Mouse (Mus musculus): ENCODE measurements around the gene Gm45140. TPM values are rescaled to one million over a fixed set of nuclear protein-coding genes. Genes with fewer than 3 reads are reported as not detected.

Gene Gm45140
- polyA plus RNA-seq, 1 experiment from 2014 or later, result 1.9 TPM

- H3K9me3 ChIP-seq (ENCODE audit: control insufficient read depth, low read length), result no peaks in the 10 kb centered on the region
- H3K4me1 ChIP-seq (ENCODE audit: control insufficient read depth, insufficient read depth, low read length), result no peaks in the 10 kb centered on the region
- no peaks in the 10 kb centered on the region for H3K36me3 ChIP-seq (ENCODE audit: control insufficient read depth, insufficient read depth, low read length)
- ATAC-seq (ENCODE audit: low read depth), result no peak
- H3K4me3 ChIP-seq (ENCODE audit: low read depth, low read length), result no peak overlapping the region
- no peak overlapping the region for H3K27ac ChIP-seq (ENCODE audit: low read depth, low read length)
- no peak overlapping the region for H3K9ac ChIP-seq (replicated peaks; ENCODE audit: low read depth, low read length)
- 72% methylated on average over 4 of the region's 4 CpGs for WGBS
- H3K4me2 ChIP-seq (ENCODE audit: low read depth, low read length), result no peak overlapping the region
- no peaks in the 10 kb centered on the region for H3K27me3 ChIP-seq (ENCODE audit: control insufficient read depth, insufficient read depth, low read length)
Observed at GRCm38 (mm10) chr6:87763376-87764280, 72.0 kb downstream of the Gm45140 start.

DNA sequence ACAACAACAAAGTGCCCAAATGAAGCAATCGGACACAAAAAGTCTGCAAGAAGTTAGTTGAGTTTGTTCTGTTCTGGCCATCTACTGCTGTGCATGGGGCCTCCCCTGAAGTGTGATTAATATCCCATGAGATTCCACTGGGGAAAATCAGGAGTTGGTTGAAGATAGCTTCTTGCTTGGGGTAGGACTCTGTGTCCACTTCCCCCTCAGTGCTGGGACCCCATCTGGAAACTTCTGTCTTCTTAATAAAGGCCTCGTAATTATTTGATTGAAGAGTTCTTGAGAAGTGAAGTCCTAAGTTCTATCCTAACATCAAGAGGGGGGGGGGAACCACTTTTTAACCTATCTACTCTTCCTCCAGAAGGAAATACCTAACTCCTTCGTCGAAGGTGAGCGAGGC, 73.4 kb downstream of the Gm45140 start:
- WGBS, result 90% methylated on average over 5 of the region's 5 CpGs
- H3K27ac ChIP-seq (ENCODE audit: low read depth, low read length), result no peak overlapping the region
- H3K9me3 ChIP-seq (ENCODE audit: control insufficient read depth, low read length), result no peaks in the 10 kb centered on the region
- ATAC-seq (ENCODE audit: low read depth), result no peak
- no peak overlapping the region for H3K9ac ChIP-seq (replicated peaks; ENCODE audit: low read depth, low read length)
- no peaks in the 10 kb centered on the region for H3K36me3 ChIP-seq (ENCODE audit: control insufficient read depth, insufficient read depth, low read length)
- H3K4me1 ChIP-seq (ENCODE audit: control insufficient read depth, insufficient read depth, low read length), result no peaks in the 10 kb centered on the region
- no peaks in the 10 kb centered on the region for H3K27me3 ChIP-seq (ENCODE audit: control insufficient read depth, insufficient read depth, low read length)
- H3K4me3 ChIP-seq (ENCODE audit: low read depth, low read length), result no peak overlapping the region
- no peak overlapping the region for H3K4me2 ChIP-seq (ENCODE audit: low read depth, low read length)

DNA sequence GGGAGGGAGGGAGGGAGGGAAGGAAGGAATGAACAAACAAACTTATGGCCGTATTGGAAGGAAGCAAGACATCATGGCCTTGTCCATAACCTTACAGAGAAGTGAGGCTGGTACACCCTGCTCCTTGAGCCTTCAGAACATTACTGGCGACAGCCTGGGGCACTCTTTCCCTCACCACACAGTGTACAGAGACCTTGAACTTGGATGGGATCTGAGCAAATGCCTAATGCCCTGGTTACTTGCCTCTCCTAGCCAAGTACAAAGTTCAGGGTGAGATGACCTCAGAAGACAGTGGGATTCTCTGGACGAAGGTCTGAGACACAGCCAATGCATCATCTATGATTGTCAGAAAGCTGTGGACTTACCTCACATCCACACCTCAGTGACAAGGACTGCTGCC, 75.7 kb downstream of the Gm45140 start:
- no peak overlapping the region for H3K4me3 ChIP-seq (ENCODE audit: low read depth, low read length)
- no peaks in the 10 kb centered on the region for H3K9me3 ChIP-seq (ENCODE audit: control insufficient read depth, low read length)
- H3K9ac ChIP-seq (replicated peaks; ENCODE audit: low read depth, low read length), result no peak overlapping the region
- H3K4me2 ChIP-seq (ENCODE audit: low read depth, low read length), result no peak overlapping the region
- H3K4me1 ChIP-seq (ENCODE audit: control insufficient read depth, insufficient read depth, low read length), result no peaks in the 10 kb centered on the region
- no peak for ATAC-seq (ENCODE audit: low read depth)
- no peak overlapping the region for H3K27ac ChIP-seq (ENCODE audit: low read depth, low read length)
- H3K27me3 ChIP-seq (ENCODE audit: control insufficient read depth, insufficient read depth, low read length), result no peaks in the 10 kb centered on the region
- no peaks in the 10 kb centered on the region for H3K36me3 ChIP-seq (ENCODE audit: control insufficient read depth, insufficient read depth, low read length)
- WGBS, result 78% methylated on average over 3 of the region's 3 CpGs

GRCm38 (mm10) chr6:87759404-87759803, 76.2 kb downstream of the Gm45140 start:
- Histone ChIP-seq H3K9ac (replicated peaks; ENCODE audit: low read depth, low read length) (no peak overlapping the region), H3K9me3 (ENCODE audit: control insufficient read depth, low read length) (no peaks in the 10 kb centered on the region), H3K36me3 (ENCODE audit: control insufficient read depth, insufficient read depth, low read length) (no peaks in the 10 kb centered on the region), H3K4me1 (ENCODE audit: control insufficient read depth, insufficient read depth, low read length) (no peaks in the 10 kb centered on the region), H3K27me3 (ENCODE audit: control insufficient read depth, insufficient read depth, low read length) (no peaks in the 10 kb centered on the region), H3K4me3 (ENCODE audit: low read depth, low read length) (no peak overlapping the region), H3K4me2 (ENCODE audit: low read depth, low read length) (no peak overlapping the region), H3K27ac (ENCODE audit: low read depth, low read length) (no peak overlapping the region)
- ATAC-seq (ENCODE audit: low read depth), result no peak
- 58% methylated on average over 3 of the region's 3 CpGs for WGBS

- whole genome bisulfite sequencing, result 95% methylated on average over 8 of the region's 8 CpGs
- Histone ChIP-seq H3K4me3 (ENCODE audit: low read depth, low read length) (no peak overlapping the region), H3K4me2 (ENCODE audit: low read depth, low read length) (no peak overlapping the region), H3K27me3 (ENCODE audit: control insufficient read depth, insufficient read depth, low read length) (no peaks in the 10 kb centered on the region), H3K27ac (ENCODE audit: low read depth, low read length) (no peak overlapping the region), H3K9me3 (ENCODE audit: control insufficient read depth, low read length) (no peaks in the 10 kb centered on the region), H3K9ac (replicated peaks; ENCODE audit: low read depth, low read length) (no peak overlapping the region), H3K4me1 (ENCODE audit: control insufficient read depth, insufficient read depth, low read length) (no peaks in the 10 kb centered on the region), H3K36me3 (ENCODE audit: control insufficient read depth, insufficient read depth, low read length) (no peaks in the 10 kb centered on the region)
- ATAC-seq (ENCODE audit: low read depth), result no peak
Observed at GRCm38 (mm10) chr6:87756896-87757295, 78.7 kb downstream of the Gm45140 start.

DNA sequence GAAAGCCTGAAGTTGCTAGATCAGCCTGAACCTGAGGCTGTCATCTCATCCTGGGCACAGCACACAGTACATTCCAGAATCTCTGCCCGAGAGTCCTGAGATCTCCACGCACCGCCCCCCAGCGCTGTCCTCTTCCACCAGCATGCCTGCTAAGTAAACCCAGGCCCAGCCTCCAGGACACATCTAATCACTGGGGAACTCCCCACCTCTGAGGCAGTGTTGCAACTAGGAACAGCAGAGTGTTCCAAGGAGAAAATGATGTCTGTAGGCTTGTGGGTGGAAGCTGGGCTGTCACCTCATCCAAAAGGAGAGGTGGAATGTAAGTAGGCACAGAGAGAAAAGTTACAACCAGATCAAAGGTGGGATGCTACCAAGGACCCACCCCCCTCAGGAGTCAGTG, 80.4 kb downstream of the Gm45140 start:
- no peak overlapping the region for H3K4me3 ChIP-seq (ENCODE audit: low read depth, low read length)
- H3K27ac ChIP-seq (ENCODE audit: low read depth, low read length), result no peak overlapping the region
- H3K4me2 ChIP-seq (ENCODE audit: low read depth, low read length), result no peak overlapping the region
- no peaks in the 10 kb centered on the region for H3K36me3 ChIP-seq (ENCODE audit: control insufficient read depth, insufficient read depth, low read length)
- ATAC-seq (ENCODE audit: low read depth), result no peak
- 98% methylated on average over 4 of the region's 4 CpGs for WGBS
- H3K4me1 ChIP-seq (ENCODE audit: control insufficient read depth, insufficient read depth, low read length), result no peaks in the 10 kb centered on the region
- no peaks in the 10 kb centered on the region for H3K27me3 ChIP-seq (ENCODE audit: control insufficient read depth, insufficient read depth, low read length)
- no peak overlapping the region for H3K9ac ChIP-seq (replicated peaks; ENCODE audit: low read depth, low read length)
- no peaks in the 10 kb centered on the region for H3K9me3 ChIP-seq (ENCODE audit: control insufficient read depth, low read length)

- no peaks in the 10 kb centered on the region for H3K36me3 ChIP-seq (ENCODE audit: control insufficient read depth, insufficient read depth, low read length)
- no peak overlapping the region for H3K9ac ChIP-seq (replicated peaks; ENCODE audit: low read depth, low read length)
- H3K4me1 ChIP-seq (ENCODE audit: control insufficient read depth, insufficient read depth, low read length), result no peaks in the 10 kb centered on the region
- H3K27me3 ChIP-seq (ENCODE audit: control insufficient read depth, insufficient read depth, low read length), result no peaks in the 10 kb centered on the region
- H3K4me3 ChIP-seq (ENCODE audit: low read depth, low read length), result no peak overlapping the region
- H3K27ac ChIP-seq (ENCODE audit: low read depth, low read length), result no peak overlapping the region
- ATAC-seq (ENCODE audit: low read depth), result no peak
- WGBS, result 90% methylated on average over 6 of the region's 6 CpGs
- H3K9me3 ChIP-seq (ENCODE audit: control insufficient read depth, low read length), result no peaks in the 10 kb centered on the region
- no peak overlapping the region for H3K4me2 ChIP-seq (ENCODE audit: low read depth, low read length)
Observed at GRCm38 (mm10) chr6:87751574-87751973, 84.0 kb downstream of the Gm45140 start.

DNA sequence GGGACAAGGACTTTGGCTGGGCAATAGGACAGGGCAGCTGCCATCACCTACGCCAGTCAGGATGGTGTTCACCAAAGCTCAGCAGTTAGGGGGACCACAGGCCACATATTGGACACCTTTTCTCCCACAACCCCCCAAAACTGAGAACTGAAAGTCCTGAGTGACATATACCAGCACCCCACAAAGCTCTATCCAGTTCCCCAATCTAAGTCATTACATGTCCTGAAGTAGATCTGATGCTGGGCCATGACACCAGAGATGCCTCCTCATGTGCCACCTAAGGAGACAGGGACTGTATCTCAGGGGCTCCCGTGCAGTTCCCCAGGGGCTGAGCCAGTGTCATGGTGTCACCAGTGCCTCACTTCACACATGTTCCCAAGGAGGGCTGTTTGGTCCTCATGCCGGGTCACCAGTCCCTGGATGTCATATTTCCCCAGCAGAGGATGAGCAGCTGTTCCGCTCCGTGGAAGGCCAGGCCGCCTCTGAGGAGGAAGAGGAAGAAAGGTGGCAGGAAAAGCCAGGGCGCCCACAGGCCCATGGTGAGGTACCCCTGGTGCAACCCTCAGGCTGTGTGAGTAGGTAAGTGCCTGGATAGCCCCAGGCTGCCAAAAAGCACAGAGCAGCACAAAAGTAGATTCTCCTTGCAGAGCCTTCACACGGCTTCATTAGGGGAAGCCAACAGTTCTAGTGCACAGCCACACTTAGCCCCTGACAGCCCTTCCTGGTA, 85.2 kb downstream of the Gm45140 start:
- ATAC-seq (ENCODE audit: low read depth), result no peak
- Histone ChIP-seq H3K9me3 (ENCODE audit: control insufficient read depth, low read length) (no peaks in the 10 kb centered on the region), H3K4me3 (ENCODE audit: low read depth, low read length) (no peak overlapping the region), H3K36me3 (ENCODE audit: control insufficient read depth, insufficient read depth, low read length) (no peaks in the 10 kb centered on the region), H3K27ac (ENCODE audit: low read depth, low read length) (no peak overlapping the region), H3K4me2 (ENCODE audit: low read depth, low read length) (no peak overlapping the region), H3K27me3 (ENCODE audit: control insufficient read depth, insufficient read depth, low read length) (no peaks in the 10 kb centered on the region), H3K9ac (replicated peaks; ENCODE audit: low read depth, low read length) (no peak overlapping the region), H3K4me1 (ENCODE audit: control insufficient read depth, insufficient read depth, low read length) (no peaks in the 10 kb centered on the region)
- WGBS, result 93% methylated on average over 8 of the region's 8 CpGs

DNA sequence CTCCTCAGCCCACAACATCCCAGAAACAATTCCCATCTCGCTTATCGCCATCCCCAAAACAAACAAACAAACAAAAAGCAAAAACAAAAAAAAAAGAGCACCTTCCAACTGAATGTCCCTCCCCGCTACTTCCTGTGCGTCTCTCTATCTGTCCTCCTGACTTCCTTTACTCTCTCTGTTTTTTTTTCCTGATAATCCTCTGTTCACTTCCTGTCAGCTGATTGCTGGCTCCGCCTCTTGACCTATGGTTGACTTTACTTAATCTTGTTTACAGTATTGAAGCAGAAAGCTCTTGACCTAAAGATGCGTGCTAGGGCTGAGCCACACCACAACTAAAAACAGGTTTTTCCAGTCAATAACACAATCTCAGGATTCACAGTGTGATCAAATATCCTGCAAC, 87.1 kb downstream of the Gm45140 start:
- Histone ChIP-seq H3K9ac (replicated peaks; ENCODE audit: low read depth, low read length) (no peak overlapping the region), H3K27me3 (ENCODE audit: control insufficient read depth, insufficient read depth, low read length) (no peaks in the 10 kb centered on the region), H3K27ac (ENCODE audit: low read depth, low read length) (no peak overlapping the region), H3K4me1 (ENCODE audit: control insufficient read depth, insufficient read depth, low read length) (no peaks in the 10 kb centered on the region), H3K4me3 (ENCODE audit: low read depth, low read length) (no peak overlapping the region), H3K9me3 (ENCODE audit: control insufficient read depth, low read length) (no peaks in the 10 kb centered on the region), H3K4me2 (ENCODE audit: low read depth, low read length) (no peak overlapping the region), H3K36me3 (ENCODE audit: control insufficient read depth, insufficient read depth, low read length) (no peaks in the 10 kb centered on the region)
- no peak for ATAC-seq (ENCODE audit: low read depth)
- WGBS, result 97% methylated on average over 6 of the region's 6 CpGs
